Mouse (Mus musculus): ENCODE results near the gene Rab33a. TPM values are rescaled to one million over a fixed set of nuclear protein-coding genes. Genes with fewer than 3 reads are reported as not detected.
A peak's percentile ranks its signal among the peaks of the same experiment; 100 is the strongest.

Rab33a gene
- 24.3 and 29.9 TPM in 2 replicates for polyA plus RNA-seq (2014; fragmentation: Nextera tagmentation; extraction: Ambion mirVana)

GRCm38 (mm10) chrX:48518808-48519548, at the start of gene Rab33a:
Gene Rab33a, plus strand, starts transcription at chrX:48519285.
- H3K9ac ChIP-seq (ENCODE audit: low read length) = peak within 1 kb of the TSS; percentile 67
- H3K27ac ChIP-seq (ENCODE audit: low read depth, low read length) = 0 out of 2 replicates have a peak within 1 kb of the TSS, but pooled peaks have one; percentile 62
- WGBS = 14% methylated on average over 32 of the region's 33 CpGs
- no peaks in the 10 kb centered on the region for H3K9me3 ChIP-seq (ENCODE audit: control insufficient read depth, low read length)
- no peaks in the 10 kb centered on the region for H3K36me3 ChIP-seq (ENCODE audit: control insufficient read depth, insufficient read depth, low read length)
- peak; percentile 62 for DNase-seq (ENCODE audit: low spot score)
- H3K4me2 ChIP-seq (ENCODE audit: low read depth) = peak within 1 kb of the TSS; percentile 58
- no peaks in the 10 kb centered on the region for H3K27me3 ChIP-seq (ENCODE audit: control insufficient read depth, insufficient read depth, low read length)
- peak; percentile 82 for ATAC-seq (ENCODE audit: insufficient read depth, low FRiP score, low TSS enrichment)
- peak within 1 kb of the TSS; percentile 46 for H3K4me3 ChIP-seq (ENCODE audit: low read depth, low read length)
- no peaks in the 10 kb centered on the region for H3K4me1 ChIP-seq (ENCODE audit: control insufficient read depth, insufficient read depth, low read length)

- ATAC-seq (ENCODE audit: insufficient read depth, low FRiP score, low TSS enrichment) (no peak), DNase-seq (ENCODE audit: low spot score) (no peak)
- no peaks in the 10 kb centered on the region for H3K9me3 ChIP-seq (ENCODE audit: control insufficient read depth, low read length)
- no peak overlapping the region for H3K9ac ChIP-seq (ENCODE audit: low read length)
- peaks cover 3% of the 10 kb centered on the region; the same call in 1 of the 2 replicates for H3K36me3 ChIP-seq (ENCODE audit: control insufficient read depth, insufficient read depth, low read length)
- no peaks in the 10 kb centered on the region for H3K4me1 ChIP-seq (ENCODE audit: control insufficient read depth, insufficient read depth, low read length)
- WGBS = 92% methylated on average over 4 of the region's 4 CpGs
- H3K4me3 ChIP-seq (ENCODE audit: low read depth, low read length) = no peak overlapping the region
- H3K27ac ChIP-seq (ENCODE audit: low read depth, low read length) = no peak overlapping the region
- H3K27me3 ChIP-seq (ENCODE audit: control insufficient read depth, insufficient read depth, low read length) = no peaks in the 10 kb centered on the region
- H3K4me2 ChIP-seq (ENCODE audit: low read depth) = no peak overlapping the region
Measured at GRCm38 (mm10) chrX:48481095-48481494, 38.0 kb upstream of the Rab33a start.

GRCm38 (mm10) chrX:48481687-48482086, 37.4 kb upstream of the Rab33a start:
- no peak overlapping the region for H3K4me2 ChIP-seq (ENCODE audit: low read depth)
- H3K4me3 ChIP-seq (ENCODE audit: low read depth, low read length) = no peak overlapping the region
- H3K27ac ChIP-seq (ENCODE audit: low read depth, low read length) = no peak overlapping the region
- H3K27me3 ChIP-seq (ENCODE audit: control insufficient read depth, insufficient read depth, low read length) = no peaks in the 10 kb centered on the region
- DNase-seq (ENCODE audit: low spot score) (no peak), ATAC-seq (ENCODE audit: insufficient read depth, low FRiP score, low TSS enrichment) (no peak)
- WGBS = 88% methylated on average over 7 of the region's 7 CpGs
- H3K9me3 ChIP-seq (ENCODE audit: control insufficient read depth, low read length) = no peaks in the 10 kb centered on the region
- H3K36me3 ChIP-seq (ENCODE audit: control insufficient read depth, insufficient read depth, low read length) = peaks cover 3% of the 10 kb centered on the region; the same call in 1 of the 2 replicates
- no peaks in the 10 kb centered on the region for H3K4me1 ChIP-seq (ENCODE audit: control insufficient read depth, insufficient read depth, low read length)
- H3K9ac ChIP-seq (ENCODE audit: low read length) = no peak overlapping the region

DNA sequence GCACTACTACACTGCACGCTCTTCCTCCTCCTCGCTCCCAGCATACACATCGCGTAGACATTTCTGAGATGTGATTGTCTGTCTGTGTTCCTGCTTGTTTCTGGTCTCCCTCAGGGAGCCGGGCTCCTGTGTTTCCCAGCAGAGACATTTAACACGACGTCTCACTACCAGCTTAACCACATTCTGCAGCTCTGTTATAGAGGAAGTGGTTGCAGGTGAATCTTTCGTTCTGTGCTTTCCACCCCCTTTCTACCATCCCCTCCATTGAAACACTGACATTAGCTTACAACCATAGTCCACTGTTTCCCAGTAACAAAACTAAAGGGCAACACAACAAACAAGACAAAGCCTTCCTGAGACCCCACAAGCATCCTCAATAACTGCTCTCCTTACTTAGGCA, 25.3 kb upstream of the Rab33a start:
- no peak for DNase-seq (ENCODE audit: low spot score)
- no peaks in the 10 kb centered on the region for H3K36me3 ChIP-seq (ENCODE audit: control insufficient read depth, insufficient read depth, low read length)
- H3K4me2 ChIP-seq (ENCODE audit: low read depth) = no peak overlapping the region
- no peaks in the 10 kb centered on the region for H3K4me1 ChIP-seq (ENCODE audit: control insufficient read depth, insufficient read depth, low read length)
- no peak for ATAC-seq (ENCODE audit: insufficient read depth, low FRiP score, low TSS enrichment)
- H3K9me3 ChIP-seq (ENCODE audit: control insufficient read depth, low read length) = no peaks in the 10 kb centered on the region
- WGBS = 92% methylated on average over 8 of the region's 8 CpGs
- no peak overlapping the region for H3K9ac ChIP-seq (ENCODE audit: low read length)
- no peak overlapping the region for H3K4me3 ChIP-seq (ENCODE audit: low read depth, low read length)
- no peaks in the 10 kb centered on the region for H3K27me3 ChIP-seq (ENCODE audit: control insufficient read depth, insufficient read depth, low read length)
- H3K27ac ChIP-seq (ENCODE audit: low read depth, low read length) = no peak overlapping the region

- WGBS = 13% methylated on average over 44 of the region's 45 CpGs
- DNase-seq (ENCODE audit: low spot score) = peak; percentile 90
- peak; percentile 97 for ATAC-seq (ENCODE audit: insufficient read depth, low FRiP score, low TSS enrichment)
- Histone ChIP-seq H3K27me3 (ENCODE audit: control insufficient read depth, insufficient read depth, low read length) (no peaks in the 10 kb centered on the region), H3K9ac (ENCODE audit: low read length) (peak within 1 kb of the TSS; percentile 46), H3K9me3 (ENCODE audit: control insufficient read depth, low read length) (no peaks in the 10 kb centered on the region), H3K36me3 (ENCODE audit: control insufficient read depth, insufficient read depth, low read length) (no peaks in the 10 kb centered on the region), H3K4me2 (ENCODE audit: low read depth) (peak within 1 kb of the TSS; percentile 48), H3K4me3 (ENCODE audit: low read depth, low read length) (peak within 1 kb of the TSS; percentile 48), H3K27ac (ENCODE audit: low read depth, low read length) (no peak within 1 kb of the TSS), H3K4me1 (ENCODE audit: control insufficient read depth, insufficient read depth, low read length) (no peaks in the 10 kb centered on the region)
Measured at GRCm38 (mm10) chrX:48513166-48513807, 5.8 kb upstream of the Rab33a start, which contains the start of gene Aifm1. Gene Aifm1, minus strand, starts transcription at chrX:48513563.

DNA sequence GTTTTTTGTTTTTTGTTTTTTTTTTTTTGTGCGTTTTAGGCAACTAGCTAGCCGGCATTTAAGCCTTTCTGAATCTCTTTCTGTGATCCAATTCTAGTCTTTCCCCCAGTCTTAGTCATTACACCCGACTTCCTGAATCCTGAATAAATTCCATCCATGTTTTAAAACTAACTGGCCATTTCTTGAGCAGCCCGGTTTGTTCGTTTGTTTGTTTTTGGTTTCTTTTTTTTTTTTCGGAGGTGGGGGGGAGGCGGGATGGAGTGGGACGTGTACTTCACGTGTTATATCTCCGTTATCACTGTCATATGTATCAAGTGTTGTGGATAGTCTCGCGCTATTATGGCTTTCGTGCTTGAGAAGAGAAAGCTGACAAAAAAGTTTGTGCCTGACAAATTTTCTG, 5.3 kb upstream of the Rab33a start:
- peak overlapping the region; percentile 48 for H3K4me3 ChIP-seq (ENCODE audit: low read depth, low read length)
- peak overlapping the region; percentile 37 for H3K4me2 ChIP-seq (ENCODE audit: low read depth)
- H3K27ac ChIP-seq (ENCODE audit: low read depth, low read length) = no peak overlapping the region
- no peaks in the 10 kb centered on the region for H3K4me1 ChIP-seq (ENCODE audit: control insufficient read depth, insufficient read depth, low read length)
- H3K9me3 ChIP-seq (ENCODE audit: control insufficient read depth, low read length) = no peaks in the 10 kb centered on the region
- ATAC-seq (ENCODE audit: insufficient read depth, low FRiP score, low TSS enrichment) (no peak), DNase-seq (ENCODE audit: low spot score) (no peak)
- no peaks in the 10 kb centered on the region for H3K27me3 ChIP-seq (ENCODE audit: control insufficient read depth, insufficient read depth, low read length)
- H3K9ac ChIP-seq (ENCODE audit: low read length) = peak overlapping the region; percentile 46
- no peaks in the 10 kb centered on the region for H3K36me3 ChIP-seq (ENCODE audit: control insufficient read depth, insufficient read depth, low read length)
- whole genome bisulfite sequencing = 16% methylated on average over 13 of the region's 13 CpGs

DNA sequence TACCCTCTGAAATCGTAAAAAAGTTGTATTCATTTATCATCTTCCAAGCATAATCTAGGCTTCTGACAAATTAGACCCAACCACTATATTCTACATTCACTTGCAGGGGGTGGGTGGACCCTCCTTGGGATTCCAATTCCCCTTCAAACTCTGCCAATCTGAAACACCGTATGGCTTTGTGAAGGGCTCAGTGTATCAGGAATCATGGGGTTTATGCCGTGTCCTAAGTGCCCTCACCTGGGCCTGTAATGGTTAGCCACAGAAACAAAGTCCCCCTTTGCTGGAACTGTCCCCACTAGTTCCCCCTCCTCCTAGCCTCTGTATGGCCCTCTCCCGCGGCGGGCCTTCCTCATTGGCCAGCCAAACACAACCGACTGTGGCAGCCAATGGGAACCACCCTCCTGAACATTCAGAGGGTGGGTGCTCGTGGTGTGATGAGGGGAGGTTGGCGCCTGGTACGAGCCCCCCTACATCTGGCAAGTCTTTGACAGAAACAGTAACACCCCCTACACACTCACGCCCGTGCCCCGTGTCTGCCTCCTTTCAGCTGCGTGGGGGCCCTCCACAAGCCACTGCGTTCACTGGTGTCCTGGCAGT, 776 bp upstream of the Rab33a start:
- Histone ChIP-seq H3K4me3 (ENCODE audit: low read depth, low read length) (peak overlapping the region; percentile 46), H3K36me3 (ENCODE audit: control insufficient read depth, insufficient read depth, low read length) (no peaks in the 10 kb centered on the region), H3K9me3 (ENCODE audit: control insufficient read depth, low read length) (no peaks in the 10 kb centered on the region), H3K27ac (ENCODE audit: low read depth, low read length) (0 out of 2 replicates have a peak overlapping the region, but pooled peaks have one; percentile 62), H3K9ac (ENCODE audit: low read length) (peak overlapping the region; percentile 67), H3K27me3 (ENCODE audit: control insufficient read depth, insufficient read depth, low read length) (no peaks in the 10 kb centered on the region), H3K4me1 (ENCODE audit: control insufficient read depth, insufficient read depth, low read length) (no peaks in the 10 kb centered on the region), H3K4me2 (ENCODE audit: low read depth) (peak overlapping the region; percentile 58)
- peak; percentile 93 for ATAC-seq (ENCODE audit: insufficient read depth, low FRiP score, low TSS enrichment)
- DNase-seq (ENCODE audit: low spot score) = peak; percentile 63
- WGBS = 24% methylated on average over 15 of the region's 15 CpGs

- H3K9me3 ChIP-seq (ENCODE audit: control insufficient read depth, low read length) = no peaks in the 10 kb centered on the region
- no peak for DNase-seq (ENCODE audit: low spot score)
- H3K4me3 ChIP-seq (ENCODE audit: low read depth, low read length) = peak overlapping the region; percentile 46
- no peaks in the 10 kb centered on the region for H3K36me3 ChIP-seq (ENCODE audit: control insufficient read depth, insufficient read depth, low read length)
- H3K4me2 ChIP-seq (ENCODE audit: low read depth) = peak overlapping the region; percentile 58
- peak overlapping the region; percentile 67 for H3K9ac ChIP-seq (ENCODE audit: low read length)
- H3K4me1 ChIP-seq (ENCODE audit: control insufficient read depth, insufficient read depth, low read length) = no peaks in the 10 kb centered on the region
- 26% methylated on average over 20 of the region's 20 CpGs for WGBS
- no peak overlapping the region for H3K27ac ChIP-seq (ENCODE audit: low read depth, low read length)
- peak; percentile 17; the same call in 1 of the 2 replicates for ATAC-seq (ENCODE audit: insufficient read depth, low FRiP score, low TSS enrichment)
- no peaks in the 10 kb centered on the region for H3K27me3 ChIP-seq (ENCODE audit: control insufficient read depth, insufficient read depth, low read length)
Measured at GRCm38 (mm10) chrX:48519549-48520085, 532 bp downstream of the Rab33a start.
